Mouse (Mus musculus) liver, postnatal 0 days (tissue): Measurements from ENCODE around the gene Gm5617.

Experiments used
- CTCF ChIP-seq: sonication (generic); IDR thresholded peaks from 2 replicates; pipeline ENCODE4 v1.5.1; 2016; ENCODE audit warnings: antibody characterized with exemption, low read depth
- EP300 ChIP-seq: IDR thresholded peaks from 2 replicates; pipeline ENCODE4 v1.6.1; 2016; ENCODE audit warnings: antibody characterized with exemption, low read depth, mild to moderate bottlenecking

DNA sequence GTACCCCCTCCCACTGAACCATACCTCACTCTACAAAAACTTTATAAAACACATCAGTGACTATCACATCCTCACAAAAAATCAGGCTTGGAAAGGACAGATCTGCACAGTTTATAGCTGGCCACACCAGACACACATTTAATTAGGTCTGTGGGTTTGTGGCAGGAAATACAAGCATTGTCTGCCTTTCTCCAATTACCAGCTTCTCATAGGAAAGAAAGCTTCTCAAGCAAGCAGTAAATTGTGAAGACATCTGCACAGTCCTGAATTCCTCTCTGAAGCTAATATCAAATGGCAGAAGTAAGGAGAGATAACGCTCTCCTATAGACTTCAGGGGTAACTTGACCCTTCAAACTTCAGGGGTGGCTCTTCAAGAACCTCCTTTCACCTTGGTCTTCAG is 41.2 kb downstream of the Gm5617 start:
- no peak for TF ChIP-seq EP300
- no peak for TF ChIP-seq CTCF
